Mouse (Mus musculus): Measurements from ENCODE around the gene Slc19a3.
"Not testable (repeated sequence)": the region's sequence is repeated elsewhere in the genome, so short reads cannot be mapped to it uniquely, and the experiment has no call there.

Gene Slc19a3

DNA sequence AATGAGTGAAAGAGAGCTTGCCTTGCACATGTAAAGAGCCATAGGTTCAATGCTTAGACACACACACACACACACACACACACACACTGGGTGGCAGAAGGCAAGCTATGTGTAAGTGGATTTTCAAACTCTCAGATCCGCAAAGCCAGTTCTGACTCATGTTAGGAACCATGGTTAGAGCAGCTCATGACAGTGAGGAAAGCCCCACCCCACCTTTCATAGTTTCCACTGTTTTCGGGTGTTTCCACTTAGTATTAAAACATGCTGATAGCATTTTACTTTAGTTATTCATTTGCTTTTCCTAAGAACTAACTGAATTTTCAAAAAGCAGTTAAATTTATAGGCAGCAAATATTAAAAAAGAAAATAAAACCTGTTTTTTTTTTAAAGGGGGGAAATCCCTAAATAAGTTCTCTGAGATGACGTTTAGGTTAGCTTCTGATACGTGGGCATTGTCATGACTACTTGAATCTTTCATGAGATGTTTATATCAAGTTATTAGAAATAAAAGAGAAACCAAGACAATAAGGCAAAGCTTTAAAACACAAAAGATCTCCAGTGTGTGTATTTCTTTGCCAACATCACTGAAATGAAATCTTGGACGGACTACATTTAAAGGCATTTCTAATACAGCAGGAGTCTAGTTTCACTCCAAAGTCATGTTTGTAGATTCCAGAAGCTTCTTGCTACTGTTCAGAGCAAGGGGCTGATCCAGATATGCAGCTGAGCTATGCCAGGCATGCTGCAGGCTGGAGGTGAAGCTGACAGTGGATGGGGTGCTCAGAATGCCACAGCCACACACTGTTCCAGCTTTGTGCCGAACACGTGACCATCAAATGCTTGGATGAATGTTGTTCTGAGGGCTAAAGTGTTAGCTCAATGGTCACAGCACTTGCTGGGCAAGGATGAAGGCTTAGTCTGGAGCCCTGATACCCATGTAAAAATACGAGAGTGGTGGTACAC is 31.7 kb downstream of the Slc19a3 start:
- DNase-seq: no peak

DNA sequence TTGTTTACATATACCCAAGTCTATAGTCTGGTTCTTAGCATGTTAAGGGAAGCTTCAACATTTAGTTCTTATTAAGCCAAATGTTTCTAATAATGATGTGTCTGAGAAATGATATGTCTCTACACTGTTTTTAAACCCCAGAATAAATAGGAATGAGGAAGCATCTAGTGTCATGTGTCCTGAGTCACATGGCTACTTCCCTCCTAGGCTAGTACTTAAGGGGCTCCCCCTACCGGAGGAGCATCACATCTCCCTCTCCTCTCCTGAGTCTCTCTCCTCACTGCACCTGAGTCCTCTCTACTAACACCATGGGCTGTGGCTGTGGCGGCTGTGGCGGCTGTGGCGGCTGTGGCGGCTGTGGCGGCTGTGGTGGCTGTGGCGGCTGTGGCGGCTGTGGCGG is 37.9 kb downstream of the Slc19a3 start, which contains the start of gene Gm47959:
TSS of gene Gm47959 (plus strand) at position 243 of the 400 bp plus-strand sequence.
- DNase-seq: not testable (repeated sequence)

DNA sequence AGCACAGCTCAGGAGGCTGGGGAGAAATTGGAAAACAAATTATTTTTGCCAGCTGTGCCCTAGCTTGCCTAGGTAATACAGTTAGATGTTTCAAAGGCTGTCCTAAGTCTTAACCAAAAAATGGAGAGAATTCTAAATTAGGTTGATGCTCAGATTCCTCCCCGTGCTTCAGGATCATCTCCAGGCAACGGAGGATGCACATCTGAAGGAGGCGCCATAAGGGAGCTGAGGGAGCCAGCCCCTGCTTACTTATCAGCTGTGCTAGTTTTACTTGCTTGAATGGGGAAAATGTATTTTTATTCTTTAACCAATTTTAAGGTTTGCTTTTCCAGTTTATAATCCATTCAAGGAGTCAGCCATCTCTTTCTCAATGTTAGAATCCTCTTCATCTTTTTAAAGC is 44.3 kb downstream of the Slc19a3 start:
- no peak for DNase-seq

DNA sequence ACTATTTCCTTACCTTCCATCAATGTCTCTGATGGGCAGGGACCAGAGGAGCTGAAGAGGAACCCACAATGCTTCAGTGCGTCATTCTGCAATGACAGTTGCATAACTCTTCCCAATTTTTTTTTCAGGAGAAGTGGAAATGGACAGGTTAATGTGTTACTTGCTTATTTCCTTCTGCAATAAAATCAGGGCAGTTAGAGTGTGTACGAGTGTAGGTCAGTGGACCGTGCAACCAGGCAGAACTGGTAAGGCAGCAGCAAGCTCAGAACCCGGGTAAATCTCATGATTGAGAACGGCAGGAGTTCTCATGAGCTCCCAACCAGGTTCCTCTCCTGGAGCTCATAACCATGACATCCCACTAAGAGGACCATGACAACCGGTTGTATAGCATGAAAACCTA is 46.2 kb downstream of the Slc19a3 start:
- DNase-seq: peak; percentile 73 to 84

DNA sequence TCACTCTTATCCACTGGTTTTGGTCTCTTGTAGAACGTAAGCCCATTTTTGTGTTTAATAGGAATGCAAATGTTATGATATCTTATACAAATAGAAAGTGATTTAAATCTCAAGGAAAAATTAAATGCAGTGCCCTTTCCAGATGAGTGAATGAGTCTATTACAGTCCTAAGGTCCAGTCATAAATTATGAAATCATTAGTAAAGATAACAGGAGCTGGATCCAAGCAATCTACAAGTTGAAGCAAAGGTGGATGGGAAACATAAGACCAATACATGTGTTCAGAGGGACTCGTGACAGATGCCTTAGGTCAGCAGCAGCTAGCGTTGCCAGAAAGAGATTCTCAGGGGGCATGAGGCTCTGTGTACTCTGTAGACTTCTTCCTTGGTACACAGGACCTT is 46.7 kb downstream of the Slc19a3 start:
- DNase-seq: peak in 1 of 2 experiments; percentile 10

DNA sequence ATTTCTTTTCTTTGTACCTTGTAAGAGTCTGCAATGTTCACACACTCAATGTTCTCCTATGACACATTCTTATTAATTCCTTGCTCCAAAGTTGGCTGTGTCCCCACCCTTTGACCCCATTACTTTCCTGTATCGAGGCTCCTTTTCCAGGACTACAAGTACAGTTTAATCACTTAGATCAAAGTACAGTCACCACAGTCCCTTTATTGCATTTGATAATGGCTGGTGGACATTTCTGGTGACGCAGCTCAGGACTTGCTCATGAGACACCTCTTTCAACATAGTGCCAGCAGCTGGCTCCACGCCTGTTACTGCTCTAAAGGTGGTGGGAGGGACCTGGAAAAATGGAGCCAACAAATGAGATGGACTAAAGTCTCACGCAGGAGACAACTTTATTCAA is 47.2 kb downstream of the Slc19a3 start:
- peak; percentile 35 to 45 for DNase-seq

DNA sequence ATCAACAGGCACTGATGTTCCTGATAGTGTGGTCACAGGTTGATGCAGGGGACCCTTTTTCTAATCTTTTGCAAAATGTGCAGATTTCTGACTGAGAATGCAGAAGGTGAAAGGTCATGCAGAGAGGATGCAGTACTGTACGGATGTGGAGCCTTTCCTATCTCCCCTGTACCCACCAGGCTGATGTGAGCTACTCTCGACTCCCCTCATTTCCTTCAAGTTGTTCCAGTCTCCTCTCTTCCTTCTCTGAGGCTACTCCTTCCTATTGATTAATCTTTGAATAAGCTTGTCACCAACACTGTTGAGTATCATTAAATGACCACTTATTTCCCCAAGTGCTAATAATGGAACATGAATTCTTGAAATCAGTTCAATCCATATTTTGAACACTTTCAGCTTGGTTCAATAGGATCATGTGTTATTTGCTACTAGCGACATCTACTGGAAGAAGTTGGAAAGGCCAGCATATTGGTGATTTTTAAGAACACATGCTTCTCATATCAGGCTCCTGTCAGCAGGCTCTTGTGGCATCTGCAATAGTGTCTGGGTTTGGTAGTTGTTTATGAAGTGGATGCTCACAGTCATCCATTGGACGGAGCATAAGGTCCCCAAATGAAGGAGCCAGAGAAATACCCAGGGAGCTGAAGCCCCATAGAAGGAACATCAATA is 50.6 kb downstream of the Slc19a3 start:
- peak; percentile 46 to 54 for DNase-seq

DNA sequence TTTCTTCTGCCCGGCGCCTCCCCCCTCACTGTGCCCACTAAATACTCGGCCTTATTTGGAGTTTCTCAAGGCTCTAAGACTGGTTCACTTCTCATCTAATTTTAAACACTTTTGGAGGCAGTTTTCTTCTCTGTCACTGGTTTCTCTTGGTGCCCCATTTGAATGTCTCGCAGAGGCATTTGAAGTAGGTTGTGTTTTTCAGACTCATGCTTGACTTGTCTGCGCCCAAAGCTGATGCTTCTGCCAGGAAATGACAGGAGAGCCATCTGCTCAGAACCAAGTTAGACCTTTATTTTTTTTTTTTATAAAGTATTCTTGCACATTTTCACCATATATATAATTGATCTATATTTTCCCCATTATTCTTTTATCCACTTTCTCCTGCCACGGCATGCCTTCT is 51.5 kb downstream of the Slc19a3 start:
- no peak for DNase-seq

DNA sequence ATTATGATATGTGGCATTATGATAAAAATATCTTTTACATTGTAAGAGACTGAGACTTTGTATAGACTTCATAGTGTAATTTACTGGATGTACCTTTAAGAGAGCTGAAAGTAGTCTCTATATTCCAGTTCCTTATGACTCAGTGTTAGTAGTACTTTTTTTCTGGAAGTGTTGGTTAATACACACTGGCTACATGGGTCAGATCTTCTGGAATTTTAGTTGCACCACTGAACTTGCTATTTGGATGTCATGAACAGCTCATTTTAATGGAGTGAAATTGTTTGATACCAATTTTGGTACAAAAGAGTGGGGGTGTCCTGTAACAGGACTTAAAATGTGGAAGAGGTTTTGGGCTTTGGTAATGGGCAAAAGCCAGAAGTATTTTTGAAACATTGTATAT is 60.4 kb downstream of the Slc19a3 start:
- no peak for DNase-seq

DNA sequence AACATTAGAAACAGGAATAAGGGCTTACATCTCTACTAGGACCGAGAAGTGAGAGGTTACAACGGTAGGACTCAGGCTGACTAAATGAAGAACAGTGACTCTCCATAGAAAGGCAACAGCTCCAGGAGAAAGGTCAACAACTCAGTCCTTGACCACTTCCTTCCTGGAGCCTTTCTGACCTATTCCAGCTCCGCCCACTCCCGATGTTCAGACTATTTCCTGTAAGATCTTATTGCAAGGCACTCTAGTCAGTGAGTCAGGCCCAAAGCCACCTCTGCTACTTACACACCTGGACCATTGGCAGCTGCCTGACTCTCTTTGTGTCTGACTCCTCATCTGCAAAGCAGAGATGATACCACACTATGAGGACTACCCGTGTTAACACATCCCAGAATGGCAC is 62.5 kb downstream of the Slc19a3 start:
- peak in 1 of 2 experiments; percentile 13 for DNase-seq

DNA sequence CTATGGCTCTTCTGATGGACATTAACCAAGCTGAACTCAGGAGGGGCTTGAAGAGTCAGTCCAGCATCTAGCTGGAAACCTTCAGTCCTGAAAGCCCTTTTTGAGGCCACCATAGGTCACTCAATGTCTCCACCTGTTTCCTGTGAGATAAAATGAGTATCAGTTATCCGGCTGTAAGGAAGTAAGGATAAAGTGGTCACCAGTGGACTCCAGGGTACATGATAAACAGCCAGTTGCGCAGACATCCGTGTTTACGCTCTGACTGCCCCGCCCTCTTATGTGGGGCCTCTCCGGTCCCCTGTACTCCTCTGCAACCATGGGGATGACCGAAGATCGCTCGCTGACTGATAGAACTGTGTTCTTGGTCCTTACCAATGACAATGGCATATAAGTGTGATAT is 63.9 kb downstream of the Slc19a3 start:
- DNase-seq: no peak

DNA sequence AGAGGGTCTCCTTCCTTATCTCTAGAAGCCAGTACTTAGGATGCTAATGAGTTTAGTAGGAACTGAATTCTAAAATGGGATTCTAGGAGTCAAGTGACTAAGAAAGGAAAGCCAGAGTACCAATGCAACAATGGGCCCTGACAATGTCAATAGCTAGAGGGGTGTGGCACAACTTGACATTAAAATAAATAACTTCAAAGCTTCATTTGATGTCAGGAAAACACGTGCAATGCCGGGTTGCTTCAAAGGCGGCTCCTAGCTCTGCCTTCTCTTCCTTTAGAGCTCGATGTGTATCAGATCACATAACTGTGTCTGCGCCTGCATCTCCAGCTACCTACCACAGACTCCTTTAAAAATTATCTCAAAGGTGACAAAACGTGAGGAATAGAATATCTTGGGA is 64.3 kb downstream of the Slc19a3 start:
- no peak for DNase-seq

DNA sequence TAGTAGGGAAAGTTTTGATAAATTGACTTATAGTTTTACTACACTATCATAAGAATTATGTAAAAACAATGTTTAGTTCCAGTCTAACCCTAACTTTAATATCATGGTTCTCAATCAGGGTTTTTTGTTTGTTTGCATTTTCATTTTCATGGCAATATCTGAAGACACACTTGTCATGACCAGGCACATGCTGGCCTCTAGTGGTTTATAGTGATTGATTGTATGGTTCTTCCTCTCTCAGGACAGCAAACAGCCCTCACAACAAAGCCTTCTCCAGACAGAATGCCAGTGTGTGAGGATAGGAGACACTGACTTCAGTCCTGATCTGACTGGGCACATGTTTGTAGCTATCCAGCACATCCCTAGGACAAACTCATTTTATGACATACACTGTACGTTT is 65.0 kb downstream of the Slc19a3 start:
- peak in 1 of 2 experiments; percentile 15 for DNase-seq

DNA sequence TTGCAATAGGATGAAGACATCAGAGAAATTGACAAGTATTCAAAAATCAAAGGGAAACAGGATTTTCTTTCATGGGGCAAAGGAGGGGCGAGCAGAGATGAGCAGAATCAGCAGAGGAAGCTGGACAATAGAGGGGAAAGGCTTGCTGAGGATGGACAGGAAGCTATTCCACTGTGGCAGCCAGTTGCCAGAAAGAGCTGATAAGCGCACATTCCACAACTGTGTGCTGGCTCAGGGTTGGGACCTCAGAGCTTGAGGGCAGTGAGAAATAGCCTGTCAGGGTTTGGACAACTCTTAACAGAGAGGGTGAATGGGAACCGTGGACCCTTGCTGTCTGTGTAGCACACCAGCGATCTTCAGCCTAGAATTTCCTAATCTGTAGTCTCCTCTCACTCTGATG is 66.2 kb downstream of the Slc19a3 start:
- DNase-seq: peak; percentile 9 to 10

DNA sequence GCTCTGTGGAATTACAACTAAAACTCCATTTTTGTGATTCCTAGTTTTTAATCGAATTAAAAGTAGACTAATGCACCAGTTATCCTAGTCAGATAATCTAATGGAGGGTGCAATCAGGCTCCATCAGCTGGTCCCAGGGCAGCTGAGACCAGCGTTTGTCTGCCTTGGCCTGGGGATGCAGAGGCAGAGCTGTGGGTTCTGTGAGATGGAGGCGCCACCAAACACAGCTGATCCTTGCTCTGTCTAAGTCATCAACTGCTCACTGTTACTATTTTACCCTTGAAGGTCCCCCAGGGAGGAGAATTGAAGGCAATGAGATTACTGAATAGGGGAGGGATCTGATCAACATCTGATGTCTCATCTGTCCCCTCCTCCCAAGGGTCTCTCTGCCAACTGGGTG is 71.8 kb downstream of the Slc19a3 start:
- DNase-seq: no peak
